Mouse (Mus musculus) G1E (cell line): ENCODE measurements at regions not wholly inside any gene's neighbourhood (a gene's known extent, or its start where the extent isn't known, plus 50 kb on each side); places are given as distances from the start of the nearest gene placed in this dataset.
"Not testable (repeated sequence)": the region's sequence is repeated elsewhere in the genome, so short reads cannot be mapped to it uniquely, and the experiment has no call there.

Experiments
- ATAC-seq: 2 replicates; pipeline ENCODE4 v1.8.0; 2016; ENCODE audit warnings: mild to moderate bottlenecking; ENCODE audit not compliant: insufficient number of reproducible peaks, poor library complexity, low FRiP score, severe bottlenecking; ENCODE audit errors: extremely low read depth
- DNase-seq: peaks from one replicate; pipeline ENCODE4 v3.0.0; 2012; ENCODE audit warnings: low spot score
- H3K27me3 ChIP-seq: 2 replicates; pipeline ENCODE4 v1.6.1; 2012; ENCODE audit warnings: mild to moderate bottlenecking, low read length, inconsistent platforms; ENCODE audit not compliant: insufficient read depth
- H3K36me3 ChIP-seq: replicated peaks from 2 replicates; pipeline ENCODE3; 2012; ENCODE audit warnings: mild to moderate bottlenecking, inconsistent platforms
- H3K4me1 ChIP-seq: 2 replicates; pipeline ENCODE4 v1.6.1; 2012; ENCODE audit warnings: low read depth, low read length, inconsistent platforms, mixed read lengths; ENCODE audit not compliant: insufficient read depth
- H3K4me3 ChIP-seq: 2 replicates; pipeline ENCODE4 v1.5.1; 2012; ENCODE audit warnings: low read depth, mild to moderate bottlenecking, inconsistent platforms, low read length, moderate library complexity, mixed read lengths
- H3K9me3 ChIP-seq: replicated peaks from 2 replicates; pipeline ENCODE4 v1.6.1; 2012; ENCODE audit warnings: inconsistent platforms
- CTCF ChIP-seq: IDR thresholded peaks from 2 replicates; pipeline ENCODE4 v1.5.1; 2012; ENCODE audit warnings: low read depth, low read length, inconsistent platforms, mixed read lengths
- GATA1 ChIP-seq: IDR thresholded peaks from 2 replicates; pipeline ENCODE4 v1.6.1; 2012; ENCODE audit warnings: borderline replicate concordance, low read length, inconsistent platforms, mixed read lengths
- GATA2 ChIP-seq: IDR thresholded peaks from 2 replicates; pipeline ENCODE4 v1.6.1; 2012; ENCODE audit warnings: low read depth, low read length, inconsistent platforms, borderline replicate concordance
- POLR2AphosphoS5 ChIP-seq: IDR thresholded peaks from 2 replicates; pipeline ENCODE4 v1.6.1; 2012; ENCODE audit warnings: low read depth, low read length, inconsistent platforms; ENCODE audit not compliant: insufficient replicate concordance
- TAL1 ChIP-seq: conservative IDR thresholded peaks from 2 replicates; pipeline ENCODE4 v1.6.1; 2012; ENCODE audit warnings: low read depth, low read length, inconsistent platforms, mixed read lengths

- no peak for DNase-seq
- Histone ChIP-seq H3K9me3 (peaks cover 16% of the 10 kb centered on the region), H3K4me1 (no peaks in the 10 kb centered on the region), H3K36me3 (no peaks in the 10 kb centered on the region), H3K27me3 (no peaks in the 10 kb centered on the region), H3K4me3 (no peak overlapping the region)
- no peak for TF ChIP-seq TAL1
- TF ChIP-seq GATA2: no peak
- no peak for TF ChIP-seq POLR2AphosphoS5
- no peak for TF ChIP-seq GATA1
- no peak for TF ChIP-seq CTCF
- no peak for ATAC-seq
Measured at GRCm38 (mm10) chr10:96711993-96712392, 95.2 kb downstream of the Btg1 start.

- TF ChIP-seq TAL1 (no peak), POLR2AphosphoS5 (no peak), GATA1 (no peak), CTCF (no peak), GATA2 (no peak)
- no peaks in the 10 kb centered on the region for H3K4me1 ChIP-seq
- H3K4me3 ChIP-seq: no peak overlapping the region
- ATAC-seq (no peak), DNase-seq (no peak)
- H3K36me3 ChIP-seq: no peaks in the 10 kb centered on the region
- no peaks in the 10 kb centered on the region for H3K27me3 ChIP-seq
- peaks cover 29% of the 10 kb centered on the region for H3K9me3 ChIP-seq
Measured at GRCm38 (mm10) chr10:96714702-96715101, 97.9 kb downstream of the Btg1 start.

- no peaks in the 10 kb centered on the region for H3K27me3 ChIP-seq
- TF ChIP-seq TAL1 (no peak), GATA2 (no peak), GATA1 (no peak), CTCF (no peak), POLR2AphosphoS5 (no peak)
- no peak overlapping the region for H3K4me3 ChIP-seq
- DNase-seq: no peak
- no peak for ATAC-seq
- no peaks in the 10 kb centered on the region for H3K36me3 ChIP-seq
- H3K4me1 ChIP-seq: no peaks in the 10 kb centered on the region
- peaks cover 38% of the 10 kb centered on the region for H3K9me3 ChIP-seq
Measured at GRCm38 (mm10) chr10:96717281-96717680, 100.5 kb downstream of the Btg1 start.

GRCm38 (mm10) chr10:96718706-96719105, 101.9 kb downstream of the Btg1 start:
- not testable (repeated sequence) for H3K36me3 ChIP-seq, ATAC-seq, DNase-seq, H3K27me3 ChIP-seq, H3K4me3 ChIP-seq, H3K4me1 ChIP-seq
- peaks cover 41% of the 10 kb centered on the region for H3K9me3 ChIP-seq

- TF ChIP-seq CTCF: no peak
- H3K9me3 ChIP-seq: peaks cover 53% of the 10 kb centered on the region
- H3K4me1 ChIP-seq: no peaks in the 10 kb centered on the region
- H3K4me3 ChIP-seq: no peak overlapping the region
- H3K36me3 ChIP-seq: no peaks in the 10 kb centered on the region
- ATAC-seq: no peak
- H3K27me3 ChIP-seq: no peaks in the 10 kb centered on the region
- DNase-seq: no peak
Measured at GRCm38 (mm10) chr10:96720281-96720711, 103.5 kb downstream of the Btg1 start.

GRCm38 (mm10) chr10:96720956-96721688, 104.3 kb downstream of the Btg1 start:
- Histone ChIP-seq H3K4me1 (no peaks in the 10 kb centered on the region), H3K9me3 (peaks cover 56% of the 10 kb centered on the region), H3K27me3 (no peaks in the 10 kb centered on the region), H3K4me3 (no peak overlapping the region), H3K36me3 (no peaks in the 10 kb centered on the region)
- ATAC-seq (no peak), DNase-seq (no peak)
- TF ChIP-seq GATA2 (no peak), GATA1 (no peak), POLR2AphosphoS5 (no peak), CTCF (no peak), TAL1 (no peak)

GRCm38 (mm10) chr10:96722491-96722890, 105.7 kb downstream of the Btg1 start:
- H3K4me3 ChIP-seq: no peak overlapping the region
- H3K27me3 ChIP-seq: no peaks in the 10 kb centered on the region
- ATAC-seq: no peak
- no peaks in the 10 kb centered on the region for H3K4me1 ChIP-seq
- H3K9me3 ChIP-seq: peaks cover 54% of the 10 kb centered on the region
- H3K36me3 ChIP-seq: no peaks in the 10 kb centered on the region
- no peak for TF ChIP-seq GATA2
- no peak for TF ChIP-seq GATA1
- no peak for DNase-seq
